Mouse (Mus musculus): ENCODE data around the gene Atrip.
A peak's percentile ranks its signal among the peaks of the same experiment; 100 is the strongest.

The Atrip gene

DNA sequence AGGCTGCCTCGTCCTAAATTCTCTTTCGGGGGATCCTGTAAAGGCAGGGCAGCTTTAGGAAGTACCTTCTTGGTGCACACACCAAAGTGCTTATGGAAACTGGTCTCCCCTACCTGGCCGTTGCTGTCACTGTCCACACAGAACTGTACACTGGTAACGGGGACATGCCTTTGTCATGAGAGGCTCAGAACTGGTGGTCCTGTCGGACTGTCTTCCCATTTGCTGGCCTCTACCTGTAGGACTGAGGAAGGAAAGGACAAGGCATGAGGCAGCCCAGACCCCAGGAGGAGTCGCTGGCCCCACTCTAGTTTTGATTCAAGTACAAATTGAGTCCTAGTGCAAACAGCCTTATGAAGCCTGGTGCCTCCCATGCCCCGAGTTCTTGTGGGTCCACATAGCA lies 42.9 kb downstream of the Atrip start:
- DNase-seq = no peak

- DNase-seq = no peak
Measured at GRCm38 (mm10) chr9:109030312-109030711, 43.6 kb downstream of the Atrip start.

DNA sequence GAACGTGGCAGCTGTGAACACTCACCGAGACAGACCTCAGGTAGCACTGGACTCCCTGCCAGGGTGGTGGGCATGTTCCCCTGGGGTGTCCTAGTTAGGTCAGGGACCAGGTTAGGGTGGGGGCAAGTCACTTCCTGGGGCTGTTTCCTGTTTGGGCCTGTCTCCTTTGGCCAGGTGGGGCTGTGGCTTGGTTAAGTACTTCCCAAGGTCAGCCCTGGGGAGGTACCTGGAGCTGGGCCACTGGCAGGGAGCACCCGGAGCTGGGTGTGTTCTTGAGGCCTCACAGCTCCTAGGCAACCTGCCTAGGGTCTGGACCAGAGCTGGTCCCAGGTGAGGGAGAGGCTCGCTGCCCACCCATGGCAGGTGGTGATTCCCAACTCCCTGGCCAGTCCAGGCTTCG lies 45.0 kb downstream of the Atrip start:
- DNase-seq = peak in 1 of 2 experiments; percentile 53

GRCm38 (mm10) chr9:109028421-109028820 lies 45.5 kb downstream of the Atrip start:
- no peak for DNase-seq

DNA sequence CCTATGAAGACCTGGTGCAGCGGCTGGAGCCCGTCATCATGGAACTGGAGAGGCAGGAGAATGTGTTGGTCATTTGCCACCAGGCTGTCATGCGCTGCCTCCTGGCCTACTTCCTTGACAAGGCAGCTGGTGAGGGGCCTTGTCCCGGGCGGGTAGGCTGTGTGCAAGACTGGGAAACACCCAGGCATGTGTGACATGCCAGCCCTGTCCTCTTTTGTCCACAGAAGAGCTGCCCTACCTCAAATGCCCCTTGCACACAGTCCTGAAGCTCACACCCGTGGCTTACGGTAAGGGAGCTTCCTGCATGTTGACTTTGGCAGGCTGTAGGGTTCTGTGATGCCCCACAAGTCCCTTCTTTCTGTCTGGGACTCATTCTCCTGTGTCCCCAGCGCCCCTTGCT lies 46.4 kb downstream of the Atrip start:
- DNase-seq = peak in 1 of 2 experiments; percentile 36

GRCm38 (mm10) chr9:109022866-109023685 lies 50.8 kb downstream of the Atrip start:
- DNase-seq = no peak

- DNase-seq = no peak
Measured at GRCm38 (mm10) chr9:109021428-109021827, 52.5 kb downstream of the Atrip start.

- DNase-seq = no peak
Measured at GRCm38 (mm10) chr9:109016973-109017604, 56.8 kb downstream of the Atrip start.

- no peak for DNase-seq
Measured at GRCm38 (mm10) chr9:109015397-109015796, 58.5 kb downstream of the Atrip start.

DNA sequence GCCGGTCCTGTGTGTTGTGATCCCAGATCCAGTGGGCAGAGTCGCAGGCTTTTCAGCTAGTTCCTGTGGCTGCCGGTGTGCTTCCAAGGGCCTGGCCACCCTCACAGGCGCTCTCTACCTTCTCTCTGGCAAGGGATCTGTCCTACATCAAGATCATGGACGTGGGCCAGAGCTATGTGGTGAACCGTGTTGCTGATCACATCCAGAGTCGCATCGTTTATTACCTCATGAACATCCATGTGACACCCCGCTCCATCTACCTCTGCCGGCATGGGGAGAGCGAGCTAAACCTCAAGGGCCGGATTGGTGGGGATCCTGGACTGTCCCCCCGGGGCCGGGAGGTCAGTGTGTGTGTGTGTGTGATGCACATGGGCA lies 63.6 kb downstream of the Atrip start:
- DNase-seq = no peak

GRCm38 (mm10) chr9:109009636-109010315 lies 64.1 kb downstream of the Atrip start:
- DNase-seq = no peak

DNA sequence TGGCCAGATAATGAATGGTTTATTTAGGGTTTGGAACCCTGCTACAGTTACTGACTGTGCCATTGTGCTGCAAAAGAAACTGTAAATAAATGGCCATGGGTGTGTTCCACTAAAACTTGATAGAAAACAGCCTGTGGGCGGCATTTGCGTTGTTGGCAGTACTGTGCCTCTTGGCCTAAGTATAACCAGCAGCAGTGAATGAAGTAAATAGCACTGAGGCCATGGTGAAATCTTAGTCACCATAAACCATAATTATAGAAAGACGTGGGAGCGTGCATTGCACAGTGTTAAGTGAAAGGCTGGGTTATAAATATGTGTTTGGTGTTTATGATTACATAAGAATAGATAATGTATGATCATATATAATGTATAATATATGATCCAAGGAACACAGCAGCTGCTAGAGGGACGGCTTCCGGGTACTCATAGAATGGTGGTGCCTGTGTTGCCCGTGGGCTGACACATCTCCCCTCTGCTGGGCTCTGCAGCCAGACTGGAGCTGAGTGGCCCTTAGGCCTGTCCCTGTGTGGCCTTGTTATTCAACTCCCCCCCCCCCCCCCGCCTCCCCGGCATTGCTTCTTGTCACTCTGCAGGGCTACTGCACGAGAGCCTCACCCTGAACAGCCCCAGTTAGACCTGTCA lies 64.8 kb downstream of the Atrip start:
- no peak for DNase-seq

- no peak for DNase-seq
Measured at GRCm38 (mm10) chr9:109008081-109008480, 65.8 kb downstream of the Atrip start.

All from lung, adult 18-20 months (tissue).